Mouse (Mus musculus): ENCODE data around the gene Lmo4.

- TF ChIP-seq CTCF (IDR thresholded peaks at IDR 0.05) (no peak), EP300 (IDR thresholded peaks at IDR 0.05) (no peak)
Observed at GRCm38 (mm10) chr3:144184918-144185317, 20.1 kb downstream of the Lmo4 start.

Measured in lung, postnatal 0 days (tissue).